Mouse (Mus musculus): ENCODE data around the gene Lmf2. TPM values are rescaled to one million over a fixed set of nuclear protein-coding genes. Genes with fewer than 3 reads are reported as not detected.
A peak's percentile ranks its signal among the peaks of the same experiment; 100 is the strongest.

Lmf2 gene
- 25.4 and 26.8 TPM in 2 replicates for polyA plus RNA-seq (2014; fragmentation: Nextera tagmentation; extraction: Ambion mirVana)

GRCm38 (mm10) chr15:89355241-89356187 is at the start of gene Lmf2, which contains the start of gene Ncaph2:
Gene Lmf2, minus strand, starts transcription at chr15:89355659.
Gene Ncaph2, plus strand, starts transcription at chr15:89355719.
- Histone ChIP-seq H3K4me2 (replicated peaks; ENCODE audit: low read depth, low read length) (peak within 1 kb of the TSS; percentile 68), H3K4me3 (ENCODE audit: low read depth, low read length) (peak within 1 kb of the TSS; percentile 54), H3K4me1 (replicated peaks; ENCODE audit: control insufficient read depth, insufficient read depth, low read length) (peaks cover 7% of the 10 kb centered on the region; the same call in 1 of the 2 replicates), H3K27ac (ENCODE audit: low read depth, low read length) (peak within 1 kb of the TSS; percentile 27; the same call in 1 of the 2 replicates), H3K36me3 (ENCODE audit: control insufficient read depth, insufficient read depth, low read length) (peaks cover 18% of the 10 kb centered on the region), H3K27me3 (ENCODE audit: control insufficient read depth, insufficient read depth, low read length) (no peaks in the 10 kb centered on the region), H3K9ac (ENCODE audit: low read depth, low read length) (peak within 1 kb of the TSS; percentile 88), H3K9me3 (ENCODE audit: control insufficient read depth, low read length) (no peaks in the 10 kb centered on the region)
- peak; percentile 92 for ATAC-seq (ENCODE audit: low FRiP score)
- WGBS: 1% methylated on average over 64 of the region's 64 CpGs
- DNase-seq (ENCODE audit: low spot score): peak; percentile 99

GRCm38 (mm10) chr15:89404831-89405623 is 49.6 kb upstream of the Lmf2 start:
- ATAC-seq (ENCODE audit: low FRiP score): no peak

DNA sequence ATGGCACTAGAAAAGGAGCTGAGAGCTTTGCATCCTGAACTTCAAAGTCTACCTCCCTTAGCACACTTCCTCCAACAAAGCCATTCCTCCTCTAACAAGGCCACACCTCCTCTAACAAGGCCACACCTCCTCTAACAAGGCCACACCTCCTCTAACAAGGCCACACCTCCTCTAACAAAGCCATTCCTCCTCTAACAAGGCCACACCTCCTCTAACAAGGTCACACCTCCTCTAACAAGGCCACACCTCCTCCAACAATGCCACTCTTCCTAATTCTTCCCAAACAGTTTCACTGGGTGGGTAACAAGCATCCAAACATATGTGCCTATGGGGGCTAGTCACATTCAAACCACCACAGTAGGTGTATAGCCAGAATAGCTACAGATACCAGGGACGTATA is 47.0 kb upstream of the Lmf2 start:
- DNase-seq (ENCODE audit: low spot score) (no peak), ATAC-seq (ENCODE audit: low FRiP score) (no peak)
- no peak overlapping the region for H3K4me3 ChIP-seq (ENCODE audit: low read depth, low read length)
- no peaks in the 10 kb centered on the region for H3K27me3 ChIP-seq (ENCODE audit: control insufficient read depth, insufficient read depth, low read length)
- no peaks in the 10 kb centered on the region for H3K36me3 ChIP-seq (ENCODE audit: control insufficient read depth, insufficient read depth, low read length)
- H3K27ac ChIP-seq (ENCODE audit: low read depth, low read length): no peak overlapping the region
- no peaks in the 10 kb centered on the region; the same call in 1 of the 2 replicates for H3K9me3 ChIP-seq (ENCODE audit: control insufficient read depth, low read length)
- 92% methylated on average over 1 of the region's 1 CpGs for WGBS
- no peak overlapping the region for H3K9ac ChIP-seq (ENCODE audit: low read depth, low read length)
- H3K4me1 ChIP-seq (replicated peaks; ENCODE audit: control insufficient read depth, insufficient read depth, low read length): no peaks in the 10 kb centered on the region
- no peak overlapping the region for H3K4me2 ChIP-seq (replicated peaks; ENCODE audit: low read depth, low read length)

More at GRCm38 (mm10) chr15:89404831-89405623, 49.6 kb upstream of the Lmf2 start:
- H3K27ac ChIP-seq (ENCODE audit: low read depth, low read length): no peak overlapping the region
- no peaks in the 10 kb centered on the region for H3K4me1 ChIP-seq (replicated peaks; ENCODE audit: control insufficient read depth, insufficient read depth, low read length)
- no peaks in the 10 kb centered on the region for H3K36me3 ChIP-seq (ENCODE audit: control insufficient read depth, insufficient read depth, low read length)
- DNase-seq (ENCODE audit: low spot score): no peak
- H3K27me3 ChIP-seq (ENCODE audit: control insufficient read depth, insufficient read depth, low read length): no peaks in the 10 kb centered on the region
- no peaks in the 10 kb centered on the region; the same call in 1 of the 2 replicates for H3K9me3 ChIP-seq (ENCODE audit: control insufficient read depth, low read length)
- no peak overlapping the region for H3K4me2 ChIP-seq (replicated peaks; ENCODE audit: low read depth, low read length)
- 92% methylated on average over 10 of the region's 10 CpGs for WGBS
- H3K4me3 ChIP-seq (ENCODE audit: low read depth, low read length): no peak overlapping the region
- H3K9ac ChIP-seq (ENCODE audit: low read depth, low read length): no peak overlapping the region

DNA sequence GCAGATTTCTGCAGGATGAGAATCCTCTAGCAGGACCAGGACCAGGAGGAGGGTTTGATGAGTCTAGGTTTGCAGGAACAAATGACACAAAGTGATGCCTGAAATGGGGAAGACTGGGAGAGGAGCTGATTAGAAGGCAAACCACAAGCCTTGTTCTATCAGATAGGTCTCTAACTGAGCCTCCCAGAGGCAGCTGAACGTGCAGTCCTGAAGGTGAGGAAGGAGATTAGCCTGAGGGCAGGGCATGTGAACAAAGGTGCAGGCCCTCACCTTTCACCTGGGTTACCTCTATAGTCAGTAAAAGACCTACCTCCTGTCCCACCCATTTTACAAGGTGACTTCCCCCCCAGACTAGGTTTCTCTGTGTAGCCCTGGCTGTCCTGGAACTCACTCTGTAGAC is 44.3 kb upstream of the Lmf2 start:
- DNase-seq (ENCODE audit: low spot score) (no peak), ATAC-seq (ENCODE audit: low FRiP score) (no peak)
- Histone ChIP-seq H3K4me2 (replicated peaks; ENCODE audit: low read depth, low read length) (no peak overlapping the region), H3K27ac (ENCODE audit: low read depth, low read length) (no peak overlapping the region), H3K36me3 (ENCODE audit: control insufficient read depth, insufficient read depth, low read length) (no peaks in the 10 kb centered on the region), H3K4me3 (ENCODE audit: low read depth, low read length) (no peak overlapping the region), H3K9me3 (ENCODE audit: control insufficient read depth, low read length) (no peaks in the 10 kb centered on the region), H3K9ac (ENCODE audit: low read depth, low read length) (no peak overlapping the region), H3K27me3 (ENCODE audit: control insufficient read depth, insufficient read depth, low read length) (no peaks in the 10 kb centered on the region), H3K4me1 (replicated peaks; ENCODE audit: control insufficient read depth, insufficient read depth, low read length) (no peaks in the 10 kb centered on the region)
- WGBS: 75% methylated on average over 1 of the region's 1 CpGs

DNA sequence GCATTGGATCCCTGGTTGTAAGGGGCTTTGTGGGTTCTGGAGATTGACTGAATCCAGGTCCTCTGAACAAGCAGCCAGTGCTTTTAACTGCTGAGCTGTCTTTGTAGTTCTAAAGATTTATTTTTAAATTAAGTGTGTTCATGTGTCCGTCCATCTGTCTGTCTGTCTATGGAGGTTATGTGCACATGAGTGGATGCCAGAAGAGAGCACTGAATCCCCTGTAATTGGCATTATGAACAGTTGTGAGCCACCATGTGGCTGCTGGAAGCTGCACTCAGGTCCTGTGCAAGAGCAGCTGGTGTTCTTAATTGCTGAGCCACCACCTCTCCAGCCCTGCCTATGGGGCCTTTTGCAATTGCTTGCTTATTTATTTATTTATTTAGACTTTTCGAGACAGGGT is 42.7 kb upstream of the Lmf2 start:
- ATAC-seq (ENCODE audit: low FRiP score) (no peak), DNase-seq (ENCODE audit: low spot score) (no peak)

GRCm38 (mm10) chr15:89396883-89397282 is 41.4 kb upstream of the Lmf2 start:
- Histone ChIP-seq H3K4me2 (replicated peaks; ENCODE audit: low read depth, low read length) (no peak overlapping the region), H3K27me3 (ENCODE audit: control insufficient read depth, insufficient read depth, low read length) (no peaks in the 10 kb centered on the region), H3K9me3 (ENCODE audit: control insufficient read depth, low read length) (no peaks in the 10 kb centered on the region), H3K27ac (ENCODE audit: low read depth, low read length) (no peak overlapping the region), H3K36me3 (ENCODE audit: control insufficient read depth, insufficient read depth, low read length) (no peaks in the 10 kb centered on the region), H3K9ac (ENCODE audit: low read depth, low read length) (no peak overlapping the region), H3K4me3 (ENCODE audit: low read depth, low read length) (no peak overlapping the region), H3K4me1 (replicated peaks; ENCODE audit: control insufficient read depth, insufficient read depth, low read length) (no peaks in the 10 kb centered on the region)
- 87% methylated on average over 4 of the region's 4 CpGs for WGBS
- ATAC-seq (ENCODE audit: low FRiP score): no peak
- no peak for DNase-seq (ENCODE audit: low spot score)

More for the DNA sequence above, 42.7 kb upstream of the Lmf2 start:
- Histone ChIP-seq H3K27me3 (ENCODE audit: control insufficient read depth, insufficient read depth, low read length) (no peaks in the 10 kb centered on the region), H3K36me3 (ENCODE audit: control insufficient read depth, insufficient read depth, low read length) (no peaks in the 10 kb centered on the region), H3K27ac (ENCODE audit: low read depth, low read length) (no peak overlapping the region), H3K4me2 (replicated peaks; ENCODE audit: low read depth, low read length) (no peak overlapping the region), H3K4me1 (replicated peaks; ENCODE audit: control insufficient read depth, insufficient read depth, low read length) (no peaks in the 10 kb centered on the region), H3K9me3 (ENCODE audit: control insufficient read depth, low read length) (no peaks in the 10 kb centered on the region), H3K9ac (ENCODE audit: low read depth, low read length) (no peak overlapping the region), H3K4me3 (ENCODE audit: low read depth, low read length) (no peak overlapping the region)
- 79% methylated on average over 2 of the region's 2 CpGs for WGBS

DNA sequence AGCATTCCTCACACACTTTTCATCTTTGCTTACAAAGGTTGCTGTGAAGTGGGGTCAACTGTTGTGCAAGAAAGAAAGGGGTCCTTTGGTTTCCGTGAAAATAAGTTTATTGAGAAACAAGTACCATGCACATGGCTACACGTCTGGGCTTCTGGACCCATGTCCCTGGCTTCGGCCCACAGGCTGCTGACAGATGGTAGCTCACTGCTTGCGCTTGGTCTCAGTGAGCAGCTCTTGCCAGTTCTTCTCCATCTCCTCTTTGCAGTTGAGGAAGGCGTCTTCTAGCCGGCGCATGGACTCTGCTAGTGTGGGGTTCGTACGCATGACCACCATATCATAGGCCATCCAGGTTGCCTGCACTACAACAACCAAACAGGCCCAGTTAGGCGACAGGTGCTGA is 34.6 kb upstream of the Lmf2 start:
- ATAC-seq (ENCODE audit: low FRiP score) (no peak), DNase-seq (ENCODE audit: low spot score) (no peak)
- no peak overlapping the region for H3K4me3 ChIP-seq (ENCODE audit: low read depth, low read length)
- no peak overlapping the region for H3K4me2 ChIP-seq (replicated peaks; ENCODE audit: low read depth, low read length)
- H3K4me1 ChIP-seq (replicated peaks; ENCODE audit: control insufficient read depth, insufficient read depth, low read length): no peaks in the 10 kb centered on the region
- no peak overlapping the region for H3K27ac ChIP-seq (ENCODE audit: low read depth, low read length)
- H3K27me3 ChIP-seq (ENCODE audit: control insufficient read depth, insufficient read depth, low read length): no peaks in the 10 kb centered on the region
- H3K36me3 ChIP-seq (ENCODE audit: control insufficient read depth, insufficient read depth, low read length): no peaks in the 10 kb centered on the region
- 90% methylated on average over 10 of the region's 10 CpGs for WGBS
- H3K9me3 ChIP-seq (ENCODE audit: control insufficient read depth, low read length): no peaks in the 10 kb centered on the region
- H3K9ac ChIP-seq (ENCODE audit: low read depth, low read length): no peak overlapping the region

DNA sequence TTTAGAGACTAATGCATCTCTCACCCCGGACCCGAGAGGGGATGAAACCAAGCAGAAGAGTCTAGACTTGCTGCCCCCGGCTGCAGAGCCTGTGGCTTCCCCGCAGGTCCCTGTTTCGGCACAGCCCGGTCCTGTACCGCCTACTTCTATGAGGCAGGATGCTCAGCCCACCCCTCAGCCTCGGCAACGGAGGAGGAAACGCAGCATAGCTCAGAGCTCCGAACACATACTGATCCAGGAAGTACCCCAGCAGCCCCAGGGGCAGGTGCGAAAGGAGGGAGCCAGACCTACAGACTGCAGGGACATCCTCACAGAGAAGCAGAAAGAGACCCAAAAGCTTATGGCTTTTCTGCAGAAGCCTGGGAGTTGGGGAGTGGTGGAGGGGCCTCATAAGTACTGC is 31.7 kb upstream of the Lmf2 start:
- H3K36me3 ChIP-seq (ENCODE audit: control insufficient read depth, insufficient read depth, low read length): no peaks in the 10 kb centered on the region
- 49% methylated on average over 12 of the region's 12 CpGs for WGBS
- ATAC-seq (ENCODE audit: low FRiP score): no peak
- no peaks in the 10 kb centered on the region for H3K27me3 ChIP-seq (ENCODE audit: control insufficient read depth, insufficient read depth, low read length)
- H3K4me1 ChIP-seq (replicated peaks; ENCODE audit: control insufficient read depth, insufficient read depth, low read length): no peaks in the 10 kb centered on the region
- no peak for DNase-seq (ENCODE audit: low spot score)
- H3K4me3 ChIP-seq (ENCODE audit: low read depth, low read length): no peak overlapping the region
- H3K9ac ChIP-seq (ENCODE audit: low read depth, low read length): no peak overlapping the region
- H3K27ac ChIP-seq (ENCODE audit: low read depth, low read length): no peak overlapping the region
- no peaks in the 10 kb centered on the region for H3K9me3 ChIP-seq (ENCODE audit: control insufficient read depth, low read length)
- H3K4me2 ChIP-seq (replicated peaks; ENCODE audit: low read depth, low read length): no peak overlapping the region
